Mouse (Mus musculus): ENCODE data around the gene Cep19.

Cep19 gene

DNA sequence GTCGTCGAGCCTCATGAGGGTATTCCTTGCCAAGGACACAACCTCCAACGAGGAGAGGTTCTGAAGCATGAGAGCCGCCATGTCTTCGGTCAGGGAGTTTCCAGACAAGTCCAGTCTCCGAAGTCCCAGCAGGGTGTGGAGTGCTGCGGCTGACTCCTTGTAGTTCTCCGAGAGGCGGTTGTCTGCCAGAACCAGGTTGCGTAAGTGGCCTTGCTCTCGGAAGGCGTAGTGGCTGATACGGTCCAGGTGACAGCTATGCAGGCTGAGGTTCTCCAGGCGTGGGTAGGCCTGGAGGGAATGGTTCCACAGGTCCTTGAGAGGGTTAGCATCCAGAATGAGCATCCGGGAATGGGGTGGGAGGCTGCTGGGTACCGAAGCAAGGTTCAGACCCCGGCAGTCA is 45.0 kb downstream of the Cep19 start:
- DNase-seq (ENCODE audit: low spot score in 2 of 2), result no peak

DNA sequence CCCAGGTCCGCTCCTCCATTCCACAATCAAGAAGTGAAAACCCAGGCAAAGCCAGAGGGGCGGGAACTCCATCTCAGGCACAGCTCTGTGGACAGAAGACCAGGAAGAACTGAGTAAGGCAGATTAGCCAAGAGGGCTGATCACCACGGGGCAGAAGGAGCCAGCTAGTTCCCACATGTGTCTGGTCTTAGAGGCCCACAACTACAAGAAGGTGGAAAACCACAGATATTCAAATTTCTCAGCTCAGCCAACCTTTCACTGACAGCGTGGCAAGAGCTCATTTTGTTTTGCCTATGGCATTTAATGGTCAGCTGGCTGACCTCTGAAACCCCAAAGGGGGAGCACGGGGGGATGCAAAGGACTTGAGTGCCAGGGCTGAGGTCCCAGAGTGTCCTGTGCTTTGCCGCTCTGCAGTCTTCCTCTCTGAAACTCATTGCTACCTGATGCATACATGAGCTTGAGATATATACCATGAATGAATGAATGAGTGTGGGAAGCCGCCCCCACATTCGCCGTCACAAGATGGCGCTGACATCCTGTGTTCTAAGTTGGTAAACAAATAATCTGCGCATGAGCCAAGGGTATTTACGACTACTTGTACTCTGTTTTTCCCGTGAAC is 48.1 kb downstream of the Cep19 start:
- DNase-seq (ENCODE audit: low spot score in 2 of 2), result no peak

DNA sequence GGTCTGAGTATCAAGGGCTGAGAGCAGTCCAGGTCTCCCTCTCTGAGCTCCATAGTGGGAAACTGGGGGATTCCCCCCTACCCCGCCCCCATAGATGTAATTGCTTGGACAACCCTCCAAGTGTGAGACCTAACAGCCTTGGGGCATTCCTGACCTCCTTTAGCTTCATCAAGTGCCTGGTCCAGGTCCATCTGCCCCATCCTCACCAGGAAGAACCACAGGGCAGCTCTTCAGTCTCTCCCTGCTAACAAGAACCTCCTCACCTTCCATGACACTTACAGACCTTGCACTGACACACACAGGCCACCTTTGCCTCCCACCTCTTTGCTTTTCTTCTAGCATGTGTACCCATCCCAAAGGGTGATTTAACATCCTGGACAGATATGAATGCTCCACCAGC is 54.4 kb downstream of the Cep19 start:
- DNase-seq (ENCODE audit: low spot score in 2 of 2), result no peak

DNA sequence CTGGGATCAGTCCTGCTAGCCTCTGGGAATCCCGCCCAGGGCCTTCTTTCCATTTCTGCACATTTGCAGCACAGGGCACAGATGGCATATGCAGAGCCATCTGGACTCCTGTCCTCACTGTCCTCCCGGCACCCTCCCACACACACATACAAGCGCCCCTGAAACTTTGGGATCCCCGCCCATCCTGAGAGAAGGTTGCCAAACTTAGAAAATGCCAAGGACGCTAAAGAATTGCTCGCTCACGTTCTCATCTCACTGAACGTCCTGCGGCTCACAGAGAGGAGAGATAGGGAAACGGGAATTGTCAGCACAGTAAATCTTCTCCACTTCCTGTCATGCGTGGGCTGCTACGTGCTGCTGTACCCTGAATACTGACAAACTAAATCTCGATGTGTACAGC is 54.8 kb downstream of the Cep19 start:
- DNase-seq (ENCODE audit: low spot score in 2 of 2), result peak; percentile 61 to 76

DNA sequence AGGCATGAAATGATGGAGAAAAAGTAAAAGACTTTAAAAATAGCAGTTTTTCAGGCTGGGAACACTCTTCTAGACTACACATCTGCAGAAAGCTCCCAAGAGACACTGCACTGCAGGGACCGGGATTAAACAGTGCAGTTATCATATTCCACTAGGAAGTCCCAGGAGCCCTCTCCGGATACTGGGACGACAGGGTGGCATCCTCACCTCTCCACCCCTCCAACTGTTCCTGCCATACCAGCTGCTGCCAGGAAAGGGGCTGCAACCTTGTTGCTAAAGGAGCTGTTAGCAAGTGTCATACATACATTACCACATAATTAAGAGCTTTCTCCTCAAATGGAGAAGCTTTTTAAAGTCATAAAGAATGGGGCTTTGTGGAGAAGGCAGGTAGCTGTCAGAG is 57.1 kb downstream of the Cep19 start:
- no peak for DNase-seq (ENCODE audit: low spot score in 2 of 2)

DNA sequence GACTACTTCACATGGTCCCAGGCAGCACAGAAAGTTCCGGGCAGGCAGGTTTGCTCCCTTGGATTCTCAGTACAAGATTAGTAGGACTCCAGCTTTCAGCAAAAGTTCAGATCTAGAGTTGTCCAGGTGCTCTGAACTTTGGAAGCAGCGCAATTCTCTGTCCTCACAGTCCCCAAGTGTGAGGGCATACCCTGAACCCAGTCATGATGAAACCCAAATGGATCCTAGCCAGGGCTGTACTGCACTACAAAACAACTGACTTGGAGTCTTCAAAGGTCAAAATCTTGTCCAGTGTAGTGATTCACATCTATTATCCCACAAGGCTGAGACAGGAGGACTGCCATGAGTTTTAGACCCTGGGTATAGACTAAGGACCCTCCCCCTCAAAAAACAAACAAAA is 57.8 kb downstream of the Cep19 start:
- DNase-seq (ENCODE audit: low spot score in 2 of 2), result no peak

Data from frontal cortex, postnatal 14 days (tissue).